Mouse (Mus musculus) 3T3-L1 (cell line): ENCODE measurements around the gene Ptpn9.

Experiments
- DNase-seq: peaks from one replicate; pipeline ENCODE4 v3.0.0-alpha.2; 2015; ENCODE audit warnings: low read depth, low spot score

Gene Ptpn9

GRCm38 (mm10) chr9:57014766-57015165 lies 20.0 kb downstream of the Ptpn9 start:
- no peak for DNase-seq

- no peak for DNase-seq
Observed at GRCm38 (mm10) chr9:57017631-57018030, 22.9 kb downstream of the Ptpn9 start.

- DNase-seq, result peak; percentile 78
Observed at GRCm38 (mm10) chr9:57031756-57032155, 37.0 kb downstream of the Ptpn9 start.

- peak; percentile 84 for DNase-seq
Observed at GRCm38 (mm10) chr9:57056237-57056636, 61.5 kb downstream of the Ptpn9 start.

GRCm38 (mm10) chr9:57064164-57064563 lies 69.4 kb downstream of the Ptpn9 start:
- no peak for DNase-seq

GRCm38 (mm10) chr9:57068266-57068665 lies 73.5 kb downstream of the Ptpn9 start:
- DNase-seq, result no peak

GRCm38 (mm10) chr9:57070262-57070661 lies 75.5 kb downstream of the Ptpn9 start:
- DNase-seq, result no peak

GRCm38 (mm10) chr9:57070800-57071545 lies 76.2 kb downstream of the Ptpn9 start:
- peak; percentile 41 for DNase-seq

- DNase-seq, result peak; percentile 88
Observed at GRCm38 (mm10) chr9:57071801-57072351, 77.2 kb downstream of the Ptpn9 start, which contains the start of gene Sin3a. Gene Sin3a (plus strand): TSS chr9:57072040.

- DNase-seq, result no peak
Observed at GRCm38 (mm10) chr9:57072526-57072988, 77.8 kb downstream of the Ptpn9 start.

- peak; percentile 100 for DNase-seq
Observed at GRCm38 (mm10) chr9:57072989-57073789, 78.5 kb downstream of the Ptpn9 start.

- DNase-seq, result no peak
Observed at GRCm38 (mm10) chr9:57073790-57074094, 79.0 kb downstream of the Ptpn9 start.

GRCm38 (mm10) chr9:57074171-57074821 lies 79.6 kb downstream of the Ptpn9 start:
- DNase-seq, result peak; percentile 69

GRCm38 (mm10) chr9:57074822-57075603 lies 80.3 kb downstream of the Ptpn9 start:
- DNase-seq, result peak; percentile 89

- DNase-seq, result peak; percentile 99
Observed at GRCm38 (mm10) chr9:57075681-57076381, 81.1 kb downstream of the Ptpn9 start.

- DNase-seq, result peak; percentile 88
Observed at GRCm38 (mm10) chr9:57076701-57077660, 82.3 kb downstream of the Ptpn9 start.

GRCm38 (mm10) chr9:57082236-57082635 lies 87.5 kb downstream of the Ptpn9 start:
- no peak for DNase-seq
